In the genomic region with DNA sequence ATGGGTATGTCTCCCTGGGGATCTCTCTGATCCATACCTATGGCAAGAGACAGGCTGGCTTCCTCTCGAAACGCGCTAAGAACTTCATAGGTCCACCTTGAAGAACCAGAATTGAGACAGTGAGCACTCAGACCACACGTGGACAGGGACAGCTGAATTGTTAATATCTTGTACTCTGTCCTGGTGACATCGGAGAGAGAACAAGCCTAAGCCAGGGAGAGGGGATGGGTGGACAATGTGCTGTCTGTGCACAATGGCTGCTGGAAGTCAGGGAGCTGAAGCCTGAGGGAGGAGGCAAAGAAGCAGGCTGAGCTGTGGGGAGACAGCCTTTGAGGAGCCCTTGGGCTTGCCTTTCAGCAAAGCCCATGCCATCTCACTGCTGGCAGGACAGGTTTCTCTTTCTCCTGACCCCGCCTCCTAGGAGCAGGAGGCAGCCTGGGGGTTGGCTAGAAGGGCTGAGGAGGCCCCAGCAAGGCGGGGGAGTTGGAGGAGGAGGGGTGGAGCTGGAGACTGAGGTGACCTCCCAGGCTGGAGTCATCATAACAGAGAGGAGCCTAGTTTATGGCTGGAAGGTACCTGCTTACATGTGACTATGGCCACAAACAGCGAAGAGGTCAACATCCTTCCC, we compare ENCODE assay signal across 13 mouse cellular contexts.
A peak's percentile ranks its signal among the peaks of the same experiment; 100 is the strongest.
DNase-seq lines count a peak whose midpoint lies in the region; ATAC-seq and TF ChIP-seq lines count a peak whose summit lies in the region.
"Had no signal": no experiment of that assay in that cellular context is flagged by ENCODE, and none has a peak within 500 bp of the region (broad histone marks: within the 10 kb centered on the region; RNA-seq: fewer than 3 reads in every experiment).

No protein-coding gene starts in this region.

- H3K36me3 ChIP-seq in kidney, adult 2 months (ENCODE audit: control insufficient read depth, insufficient read depth, low read length): no peaks in the 10 kb centered on the region
- H3K36me3 ChIP-seq in kidney, postnatal 0 days (ENCODE audit: insufficient read depth, low read length): no peaks in the 10 kb centered on the region
- H3K36me3 ChIP-seq: heart, embryonic 13.5 days had no signal

- no peak overlapping the region for H3K9ac ChIP-seq in kidney, postnatal 0 days (ENCODE audit: low read depth, low read length)
- H3K9ac ChIP-seq: heart, embryonic 13.5 days had no signal

- no peak overlapping the region for H3K27ac ChIP-seq in kidney, adult 2 months (ENCODE audit: insufficient read depth, low read depth, low read length)
- H3K27ac ChIP-seq in kidney, postnatal 0 days: no peak overlapping the region
- H3K27ac ChIP-seq: heart, embryonic 13.5 days had no signal

- TF ChIP-seq POLR2A in kidney, adult 2 months (IDR thresholded peaks at IDR 0.05; ENCODE audit: low read depth, low read length): no peak

- 0 out of 2 replicates have a peak overlapping the region, but pooled peaks have one; percentile 8 for H3K4me2 ChIP-seq in kidney, postnatal 0 days (ENCODE audit: low read length)
- H3K4me2 ChIP-seq: heart, embryonic 13.5 days had no signal

- ATAC-seq in kidney, postnatal 0 days (replicated peaks; ENCODE audit: low FRiP score, low read depth): peak; percentile 67
- peak; percentile 62; the same call in 1 of the 2 replicates for ATAC-seq in megakaryocyte-erythroid progenitor cell, adult 5-6 weeks (replicated peaks; ENCODE audit: low FRiP score, low TSS enrichment, poor library complexity, severe bottlenecking)
- no peak for ATAC-seq in frontal cortex, adult (ENCODE audit: low TSS enrichment)
- ATAC-seq: inflammation-experienced regulatory T-cells, adult 6 months had no signal

- peaks cover 6% of the 10 kb centered on the region; the same call in 1 of the 2 replicates for H3K4me1 ChIP-seq in kidney, adult 2 months (ENCODE audit: control insufficient read depth, insufficient read depth, low read length)
- H3K4me1 ChIP-seq in kidney, postnatal 0 days (replicated peaks; ENCODE audit: insufficient read depth, low read length): peaks cover 7% of the 10 kb centered on the region; the same call in 1 of the 2 replicates

- H3K4me3 ChIP-seq in kidney, adult 2 months (ENCODE audit: insufficient read depth, low read depth, low read length): no peak overlapping the region
- H3K4me3 ChIP-seq in kidney, postnatal 0 days (replicated peaks; ENCODE audit: low read depth, low read length): no peak overlapping the region
- H3K4me3 ChIP-seq: erythroblast, embryonic 14.5 days; heart, embryonic 13.5 days had no signal

- WGBS in kidney, adult 2 months: 65% methylated on average over 8 of the region's 8 CpGs
- 52% methylated on average over 8 of the region's 8 CpGs for WGBS in kidney, postnatal 0 days

- DNase-seq in kidney, adult 18-20 months: peak; percentile 9
- DNase-seq in kidney, adult 2 months: no peak
- DNase-seq in R1 (ENCODE audit: low read depth, low spot score) (peak; percentile 39), adipocyte (ENCODE audit: low spot score) (no peak)
- DNase-seq in kidney, postnatal 0 days (ENCODE audit: low spot score): peak; percentile 31
- no peak for DNase-seq in right cerebral cortex, adult 2 months (ENCODE audit: low spot score in 2 of 2)
- DNase-seq: cerebellum, postnatal 36 days; thymus, postnatal 14 days had no signal

- TF ChIP-seq CTCF in kidney, adult 2 months (conservative IDR thresholded peaks at IDR 0.05; ENCODE audit: insufficient read depth, insufficient read length, low read depth, low read length): no peak
- no peak for TF ChIP-seq CTCF in kidney, postnatal 0 days (IDR thresholded peaks at IDR 0.05; ENCODE audit: low read depth)

- H3K9me3 ChIP-seq in kidney, postnatal 0 days (replicated peaks; ENCODE audit: low read length): no peaks in the 10 kb centered on the region

- H3K27me3 ChIP-seq in kidney, adult 2 months (replicated peaks; ENCODE audit: control insufficient read depth, insufficient read depth, low read length): no peaks in the 10 kb centered on the region
- no peaks in the 10 kb centered on the region for H3K27me3 ChIP-seq in kidney, postnatal 0 days (ENCODE audit: insufficient read depth, low read length)
- H3K27me3 ChIP-seq: heart, embryonic 13.5 days had no signal

Comparison
In these comparisons a context has a peak if more than half of its experiments do, and no peak if none do; other contexts are left out.
1. DNase-seq: peak in kidney, adult 18-20 months (single experiment), R1 (single experiment) and kidney, postnatal 0 days (single experiment); none in kidney, adult 2 months (single experiment), right cerebral cortex, adult 2 months (0 of 2) and adipocyte (single experiment).